Mouse (Mus musculus) layer of hippocampus, postnatal 14 days (tissue): ENCODE data around the gene Kpna6. TPM values are rescaled to one million over a fixed set of nuclear protein-coding genes. Genes with fewer than 3 reads are reported as not detected.

ENCODE experiments used
- DNase-seq, 2 experiments: peaks; one replicate each; pipeline ENCODE4 v3.0.0; 2021 to 2022; ENCODE audit warnings: low spot score in 2 of 2, mixed read lengths in 1 of 2
- total RNA-seq, 2 experiments: library from RNA; stranded (reverse); gene quantifications; 2 replicates each; pipeline ENCODE4 v1.2.3; 2021

Kpna6 gene
- total RNA-seq, 2 experiments from 2014 or later: 88.9 to 93.4 TPM

GRCm38 (mm10) chr4:129650359-129650758 is 22.2 kb downstream of the Kpna6 start:
- no peak for DNase-seq

- DNase-seq: no peak
Observed at GRCm38 (mm10) chr4:129648656-129649055, 23.9 kb downstream of the Kpna6 start.

- no peak for DNase-seq
Observed at GRCm38 (mm10) chr4:129645204-129645603, 27.4 kb downstream of the Kpna6 start.

GRCm38 (mm10) chr4:129641756-129642155 is 30.8 kb downstream of the Kpna6 start:
- no peak for DNase-seq

GRCm38 (mm10) chr4:129640638-129641467 is 31.7 kb downstream of the Kpna6 start, which contains the start of gene Txlna:
Gene Txlna, minus strand, starts transcription at chr4:129641065.
- DNase-seq: peak; percentile 96 to 98

- DNase-seq: peak in 1 of 2 experiments; percentile 47
Observed at GRCm38 (mm10) chr4:129640101-129640637, 32.4 kb downstream of the Kpna6 start.

- DNase-seq: no peak
Observed at GRCm38 (mm10) chr4:129639221-129639620, 33.3 kb downstream of the Kpna6 start.

- DNase-seq: no peak
Observed at GRCm38 (mm10) chr4:129633852-129634251, 38.7 kb downstream of the Kpna6 start.

- DNase-seq: no peak
Observed at GRCm38 (mm10) chr4:129631867-129632266, 40.7 kb downstream of the Kpna6 start.

GRCm38 (mm10) chr4:129630944-129631343 is 41.6 kb downstream of the Kpna6 start:
- DNase-seq: no peak

GRCm38 (mm10) chr4:129626035-129626434 is 46.5 kb downstream of the Kpna6 start:
- no peak for DNase-seq

- no peak for DNase-seq
Observed at GRCm38 (mm10) chr4:129625496-129625895, 47.1 kb downstream of the Kpna6 start.

GRCm38 (mm10) chr4:129625029-129625370 is 47.6 kb downstream of the Kpna6 start:
- peak; percentile 60 to 74 for DNase-seq

GRCm38 (mm10) chr4:129624281-129625028 is 48.1 kb downstream of the Kpna6 start:
- peak; percentile 86 to 94 for DNase-seq

- DNase-seq: peak; percentile 70 to 75
Observed at GRCm38 (mm10) chr4:129623681-129624091, 48.9 kb downstream of the Kpna6 start, which contains the start of gene Ccdc28b. Gene Ccdc28b, minus strand, starts transcription at chr4:129623947.

- no peak for DNase-seq
Observed at GRCm38 (mm10) chr4:129622803-129623535, 49.6 kb downstream of the Kpna6 start.

- DNase-seq: no peak
Observed at GRCm38 (mm10) chr4:129622120-129622802, 50.3 kb downstream of the Kpna6 start.

- no peak for DNase-seq
Observed at GRCm38 (mm10) chr4:129621283-129621841, 51.2 kb downstream of the Kpna6 start.

GRCm38 (mm10) chr4:129620419-129621282 is 51.9 kb downstream of the Kpna6 start:
- no peak for DNase-seq
